Mouse (Mus musculus): ENCODE measurements around the gene Aup1.
A peak's percentile ranks its signal among the peaks of the same experiment; 100 is the strongest.

Aup1 gene

DNA sequence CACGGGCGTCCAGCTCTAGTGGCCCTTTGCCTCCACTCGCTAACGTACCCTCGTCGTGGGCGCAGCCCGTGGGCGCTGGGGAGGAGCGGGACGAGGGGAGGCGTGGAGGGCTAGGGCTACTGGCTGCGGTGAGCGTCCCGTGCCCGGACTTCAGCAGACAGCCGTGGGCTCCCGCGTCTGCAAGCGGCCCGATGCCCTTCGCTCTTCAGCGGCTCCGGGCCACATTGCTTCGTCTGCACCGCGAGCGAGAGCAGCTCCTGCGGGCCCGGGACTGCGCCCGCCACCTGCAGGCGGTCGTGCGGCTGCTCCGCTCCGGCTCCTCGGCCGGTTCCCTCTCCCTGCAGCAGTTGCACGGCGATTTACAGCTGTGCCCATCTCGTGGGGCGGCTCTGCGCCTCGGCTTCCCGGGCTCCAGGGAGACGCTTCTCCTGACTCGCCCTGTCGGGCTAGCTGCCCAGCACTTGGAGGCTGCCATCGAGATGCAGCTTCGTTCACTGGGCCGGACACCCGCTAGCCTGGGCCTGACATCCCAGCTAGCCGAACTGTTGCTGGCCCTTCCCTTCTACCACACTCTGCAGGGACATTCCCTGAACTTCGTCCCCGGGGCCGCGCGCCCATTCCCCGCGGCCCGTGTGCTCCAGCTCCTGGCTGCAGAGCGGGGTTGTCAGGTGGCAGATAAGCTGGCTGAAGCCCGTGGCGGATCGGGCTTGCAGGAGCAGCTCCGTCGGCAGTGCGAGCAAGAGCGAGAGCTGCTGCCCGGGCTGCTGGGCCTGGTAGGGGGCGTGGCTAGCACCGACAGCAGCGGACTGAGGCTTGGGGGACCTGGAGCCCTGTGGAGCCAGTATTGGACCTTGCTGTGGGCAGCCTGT, 47.6 kb downstream of the Aup1 start:
- DNase-seq (ENCODE audit: low read depth, low spot score), result peak; percentile 52

DNA sequence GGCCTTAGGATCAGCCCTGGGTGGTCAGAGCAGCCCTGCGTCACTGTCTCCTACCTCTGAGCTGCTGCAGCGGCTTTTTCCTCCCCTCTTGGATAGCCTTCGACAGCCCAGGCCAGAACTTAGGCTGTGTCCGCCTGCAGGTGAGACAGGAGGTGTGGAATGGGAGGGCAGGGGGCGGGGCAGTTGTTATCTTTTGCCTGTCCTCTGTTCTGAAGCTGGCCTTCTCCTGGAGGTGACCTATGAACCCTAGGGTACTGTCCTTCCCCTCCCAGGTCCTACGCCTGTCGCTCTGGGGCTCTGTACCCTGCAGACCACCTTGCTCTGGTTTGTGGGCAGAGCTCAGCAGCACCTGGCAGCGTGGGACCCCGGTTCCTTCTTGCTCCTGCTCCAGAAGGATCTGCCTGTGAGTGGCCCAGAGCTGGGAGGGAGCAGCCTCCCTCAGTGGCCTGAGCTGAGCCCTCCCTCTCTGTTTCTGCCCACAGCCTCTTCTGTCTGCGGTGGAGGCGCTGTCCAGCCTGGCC, 48.9 kb downstream of the Aup1 start:
- DNase-seq (ENCODE audit: low read depth, low spot score), result no peak

DNA sequence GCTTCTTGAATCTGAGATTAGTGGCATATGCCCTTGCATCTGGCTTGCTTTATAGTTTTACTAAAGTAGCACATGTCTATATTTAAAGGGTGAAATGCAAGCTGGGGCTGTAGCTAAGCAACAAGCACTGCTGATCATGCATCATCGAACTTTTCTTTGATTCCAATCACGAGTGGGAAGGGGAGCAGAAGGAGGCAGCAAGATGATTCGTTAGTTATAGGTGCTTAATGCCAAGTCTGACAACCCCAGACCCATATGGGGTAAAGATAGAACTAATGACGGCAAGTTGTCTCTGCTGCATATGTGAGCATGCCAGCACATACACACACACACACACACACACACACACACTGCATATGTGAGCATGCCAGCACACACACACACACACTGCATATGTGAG, 49.8 kb downstream of the Aup1 start:
- no peak for DNase-seq (ENCODE audit: low read depth, low spot score)
